Mouse (Mus musculus) activated CD4-positive, CD25-positive, alpha-beta regulatory T cell, adult 9 weeks (primary cell): Measurements from ENCODE around the gene Setx. TPM values are rescaled to one million over a fixed set of nuclear protein-coding genes. Genes with fewer than 3 reads are reported as not detected.

ENCODE experiments used
- polyA plus RNA-seq: library from polyadenylated mRNA; unstranded; fragments of 100-300 nt; shearing (Covaris generic); gene quantifications from one replicate; pipeline ENCODE4 v1.2.1, GENCODE M21; 2017

Gene Setx
- 41.8 TPM for polyA plus RNA-seq

DNA sequence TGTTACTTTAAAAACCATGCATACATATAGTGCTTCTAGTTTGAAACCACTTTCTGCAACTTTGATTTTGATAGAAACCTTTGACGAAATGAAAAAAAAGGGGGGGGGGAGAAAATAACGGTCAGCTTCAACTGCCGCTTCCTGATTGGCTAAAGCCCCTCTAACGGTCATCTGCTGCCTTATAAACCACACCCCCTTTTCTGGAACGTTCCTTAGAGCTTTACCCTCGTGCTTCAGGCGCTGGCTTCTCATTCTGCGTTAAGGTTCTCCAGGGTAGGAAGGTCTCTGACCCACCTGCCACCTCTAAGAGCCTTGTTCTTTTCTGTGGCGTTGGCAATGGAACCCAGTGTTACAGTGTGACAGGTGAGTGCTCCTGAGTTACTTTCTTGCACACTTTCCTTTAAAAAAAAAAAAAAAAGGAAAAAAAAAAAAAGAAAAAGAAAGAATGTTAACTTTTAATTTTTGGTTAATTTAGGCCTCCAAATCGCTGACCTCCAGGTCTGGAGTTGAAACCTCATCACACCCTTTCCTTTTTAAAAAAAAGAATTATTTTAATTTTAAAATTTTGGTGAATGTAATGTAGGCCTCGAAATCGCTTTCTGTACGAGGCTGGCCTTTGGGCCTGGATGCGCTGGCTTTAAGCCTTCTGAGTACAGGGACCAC lies at the start of gene Setx:
TSS of gene Setx (plus strand) at position 275 of the 663 bp plus-strand sequence.

Other genes starting within 250 kb of the Setx start
- gene Barhl1, start 207.5 kb upstream of the Setx start, polyA plus RNA-seq: not detected
- gene Cfap77, start 69.1 kb upstream of the Setx start, polyA plus RNA-seq: 1.6 TPM
- gene Ttf1, start 63.9 kb upstream of the Setx start, polyA plus RNA-seq: 29.8 TPM
- 3.6 TPM for gene Ntng2, start 128.8 kb downstream of the Setx start, polyA plus RNA-seq
- 49.6 TPM for gene Med27, start 222.6 kb downstream of the Setx start, polyA plus RNA-seq